Mouse (Mus musculus) myocyte (in vitro differentiated cells): ENCODE data around the gene Zan.

Experiments used
- CEBPB ChIP-seq: IDR thresholded peaks from 2 replicates; pipeline ENCODE4 v1.6.1; 2011; ENCODE audit warnings: mild to moderate bottlenecking, moderate library complexity; ENCODE audit not compliant: poor library complexity, insufficient read depth, severe bottlenecking
- E2F4 ChIP-seq: IDR thresholded peaks from one replicate; pipeline ENCODE4 v1.6.1; 2011; ENCODE audit warnings: mild to moderate bottlenecking, control low read depth, moderate library complexity; ENCODE audit not compliant: insufficient read depth
- MAX ChIP-seq: IDR thresholded peaks from one replicate; pipeline ENCODE4 v1.6.1; 2011; ENCODE audit warnings: low read depth, mild to moderate bottlenecking, control low read depth
- MYOD1 ChIP-seq, 3 experiments: IDR thresholded peaks; one replicate each; pipeline ENCODE4 v1.6.1; 2011; ENCODE audit warnings: control low read depth in 2 of 3, low read depth in 2 of 3, mild to moderate bottlenecking in 2 of 3, moderate library complexity in 1 of 3; ENCODE audit not compliant: insufficient read length in 2 of 3, control insufficient read depth in 1 of 3
- MYOG ChIP-seq, 3 experiments: IDR thresholded peaks; one replicate each; pipeline ENCODE4 v1.6.1; 2011; ENCODE audit warnings: control low read depth in 2 of 3, low read depth in 2 of 3, mild to moderate bottlenecking in 2 of 3; ENCODE audit not compliant: insufficient read length in 2 of 3, control insufficient read depth in 1 of 3, insufficient read depth in 1 of 3
- POLR2A ChIP-seq: IDR thresholded peaks from one replicate; pipeline ENCODE4 v1.6.1; 2011; ENCODE audit warnings: low read depth, mild to moderate bottlenecking, control low read depth, moderate library complexity; ENCODE audit not compliant: insufficient read length
- POLR2AphosphoS2 ChIP-seq: IDR thresholded peaks from one replicate; pipeline ENCODE4 v1.6.1; 2011; ENCODE audit warnings: low read depth, control low read depth; ENCODE audit not compliant: insufficient read length
- REST ChIP-seq: IDR thresholded peaks from one replicate; pipeline ENCODE4 v1.6.1; 2011; ENCODE audit warnings: mild to moderate bottlenecking, control low read depth, moderate library complexity; ENCODE audit not compliant: insufficient read depth, insufficient read length
- SRF ChIP-seq: IDR thresholded peaks from one replicate; pipeline ENCODE4 v1.6.1; 2011; ENCODE audit warnings: low read depth; ENCODE audit not compliant: control insufficient read depth, insufficient read length
- TCF12 ChIP-seq: IDR thresholded peaks from one replicate; pipeline ENCODE4 v1.6.1; 2011; ENCODE audit warnings: mild to moderate bottlenecking, control low read depth; ENCODE audit not compliant: poor library complexity, insufficient read depth, severe bottlenecking
- TCF3 ChIP-seq: IDR thresholded peaks from one replicate; pipeline ENCODE4 v1.6.1; 2011; ENCODE audit warnings: low read depth, control low read depth; ENCODE audit not compliant: insufficient read length
- USF1 ChIP-seq: IDR thresholded peaks from one replicate; pipeline ENCODE4 v1.6.1; 2011; ENCODE audit warnings: low read depth, mild to moderate bottlenecking, control low read depth, moderate library complexity

- TF ChIP-seq POLR2A = no peak
- TF ChIP-seq POLR2AphosphoS2 = no peak
- no peak for TF ChIP-seq MAX
- TF ChIP-seq CEBPB = no peak
- TF ChIP-seq USF1 = no peak
- TF ChIP-seq SRF = no peak
- no peak for TF ChIP-seq E2F4
- no peak for TF ChIP-seq MYOG (IDR thresholded peaks at IDR 0.05; ENCODE audit: control insufficient read depth in 1 of 3, insufficient read depth in 1 of 3, insufficient read length in 2 of 3, low read depth in 2 of 3)
- no peak for TF ChIP-seq TCF12
- TF ChIP-seq MYOD1 (IDR thresholded peaks at IDR 0.05; ENCODE audit: control insufficient read depth in 1 of 3, insufficient read length in 2 of 3, low read depth in 2 of 3) = no peak
- no peak for TF ChIP-seq REST
- TF ChIP-seq TCF3 = no peak
These were observed 43.1 kb upstream of the Zan start for GRCm38 (mm10) chr5:137519691-137520550.
